Comparison of ENCODE assay signal across 14 mouse cellular contexts in genomic region chr16:90747143-90747542, GRCm38 (mm10). TPM values are rescaled to one million over a fixed set of nuclear protein-coding genes. Genes with fewer than 3 reads are reported as not detected.
DNase-seq lines count a peak whose midpoint lies in the region; ATAC-seq and TF ChIP-seq lines count a peak whose summit lies in the region.
"Had no signal": no experiment of that assay in that cellular context is flagged by ENCODE, and none has a peak within 500 bp of the region (broad histone marks: within the 10 kb centered on the region; RNA-seq: fewer than 3 reads in every experiment).

No protein-coding gene starts in this region.

- H3K36me3 ChIP-seq in heart, embryonic 15.5 days, result peaks cover 17% of the 10 kb centered on the region; the same call in 1 of the 2 replicates
- H3K36me3 ChIP-seq in liver, postnatal 0 days (replicated peaks; ENCODE audit: insufficient read depth, low read length), result peaks cover 8% of the 10 kb centered on the region; the same call in 1 of the 2 replicates

- no peak overlapping the region for H3K9ac ChIP-seq in heart, embryonic 15.5 days
- H3K9ac ChIP-seq in liver, postnatal 0 days (replicated peaks), result no peak overlapping the region
- H3K9ac ChIP-seq: embryonic facial prominence, embryonic 15.5 days; kidney, embryonic 15.5 days; neural tube, embryonic 13.5 days had no signal

- peak; percentile 60 for ATAC-seq in heart, embryonic 15.5 days (replicated peaks; ENCODE audit: insufficient number of reproducible peaks, insufficient read depth, low FRiP score, low read depth)
- 0 out of 2 replicates have a peak, but pooled peaks have one; percentile 8 for ATAC-seq in liver, postnatal 0 days
- ATAC-seq: CD4-positive, CD25-positive, alpha-beta regulatory T cell, adult 4 months had no signal

- H3K27ac ChIP-seq in heart, embryonic 15.5 days, result peak overlapping the region; percentile 50
- no peak overlapping the region for H3K27ac ChIP-seq in liver, postnatal 0 days (ENCODE audit: low read depth)
- H3K27ac ChIP-seq: embryonic facial prominence, embryonic 15.5 days; kidney, embryonic 15.5 days; macrophage; neural tube, embryonic 13.5 days had no signal

- H3K4me3 ChIP-seq in heart, embryonic 15.5 days, result no peak overlapping the region
- no peak overlapping the region for H3K4me3 ChIP-seq in liver, postnatal 0 days (ENCODE audit: low read depth, low read length)
- H3K4me3 ChIP-seq: embryonic facial prominence, embryonic 15.5 days; kidney, embryonic 15.5 days; neural tube, embryonic 13.5 days had no signal

- peaks cover 31% of the 10 kb centered on the region for H3K4me1 ChIP-seq in heart, embryonic 15.5 days (replicated peaks)
- H3K4me1 ChIP-seq in liver, postnatal 0 days (ENCODE audit: insufficient read depth), result peaks cover 7% of the 10 kb centered on the region; the same call in 1 of the 2 replicates
- H3K4me1 ChIP-seq: embryonic facial prominence, embryonic 15.5 days had no signal

- WGBS in heart, embryonic 15.5 days, result 61% methylated on average over 6 of the region's 6 CpGs
- WGBS in liver, postnatal 0 days (ENCODE audit: insufficient replicate concordance), result 55% methylated on average over 6 of the region's 6 CpGs

- no peaks in the 10 kb centered on the region for H3K9me3 ChIP-seq in heart, embryonic 15.5 days (replicated peaks)
- no peaks in the 10 kb centered on the region for H3K9me3 ChIP-seq in liver, postnatal 0 days (ENCODE audit: low read length)
- H3K9me3 ChIP-seq: embryonic facial prominence, embryonic 15.5 days; kidney, embryonic 15.5 days; neural tube, embryonic 13.5 days had no signal

- peak; percentile 9 for DNase-seq in kidney, postnatal 14 days
- DNase-seq in kidney, postnatal 25 days, result no peak
- peak; percentile 61 for DNase-seq in brain, adult 2 months (ENCODE audit: low read depth, low spot score)
- no peak for DNase-seq in liver, postnatal 0 days
- no peak for DNase-seq in gastrocnemius, adult 8-10 months (ENCODE audit: low spot score in 2 of 2)
- DNase-seq in embryo, embryonic 11 days, result no peak
- DNase-seq in thymus, postnatal 36 days, result no peak
- DNase-seq: cerebellum, adult 11-12 months had no signal

- no peak overlapping the region for H3K4me2 ChIP-seq in heart, embryonic 15.5 days
- H3K4me2 ChIP-seq in liver, postnatal 0 days (ENCODE audit: low read depth, low read length), result no peak overlapping the region
- H3K4me2 ChIP-seq: embryonic facial prominence, embryonic 15.5 days; kidney, embryonic 15.5 days; neural tube, embryonic 13.5 days had no signal

- TF ChIP-seq CTCF in liver, postnatal 0 days (IDR thresholded peaks at IDR 0.05; ENCODE audit: low read depth), result no peak

- H3K27me3 ChIP-seq in heart, embryonic 15.5 days, result no peaks in the 10 kb centered on the region
- no peaks in the 10 kb centered on the region for H3K27me3 ChIP-seq in liver, postnatal 0 days (ENCODE audit: insufficient read depth, low read length)
- H3K27me3 ChIP-seq: embryonic facial prominence, embryonic 15.5 days; kidney, embryonic 15.5 days had no signal

- TF ChIP-seq EP300 in liver, postnatal 0 days (IDR thresholded peaks at IDR 0.05; ENCODE audit: low read depth), result no peak

RNA-seq across cellular contexts. Expression of gene Mrap, which starts 9.1 kb away (rescaled TPM):
- 31.7 and 32.2 TPM in 2 replicates for polyA plus RNA-seq in heart, embryonic 15.5 days (2015; fragmentation: Nextera tagmentation; extraction: Ambion mirVana)
- 45.3 and 53.4 TPM in 2 replicates for polyA plus RNA-seq in liver, postnatal 0 days (2015; fragmentation: Nextera tagmentation; extraction: Ambion mirVana)
- 1 to 10 TPM in 2 of 4 experiments, under 1 TPM in 1, not detected in 1; 0.31 to 3.3 (median 1.2) TPM for total RNA-seq in gastrocnemius, adult 8-10 months (2022)
- polyA plus RNA-seq: CD4-positive, CD25-positive, alpha-beta regulatory T cell, adult 4 months; neural tube, embryonic 13.5 days had no signal

RNA-seq across cellular contexts. Expression of gene Mis18a, which starts 19.9 kb away (rescaled TPM):
- 31.2 and 32.8 TPM in 2 replicates for polyA plus RNA-seq in heart, embryonic 15.5 days (2015; fragmentation: Nextera tagmentation; extraction: Ambion mirVana)
- polyA plus RNA-seq in liver, postnatal 0 days (2015; fragmentation: Nextera tagmentation; extraction: Ambion mirVana), result 25.7 and 26.1 TPM in 2 replicates
- total RNA-seq in gastrocnemius, adult 8-10 months (2022), result 1 to 10 TPM in 1 of 4 experiments, under 1 TPM in 3; 0.59 to 1.2 (median 0.74) TPM

Comparison
In these comparisons a context has a peak if more than half of its experiments do, and no peak if none do; other contexts are left out.
1. DNase-seq: peak in kidney, postnatal 14 days (single experiment) and brain, adult 2 months (single experiment); none in kidney, postnatal 25 days (0 of 2), liver, postnatal 0 days (single experiment), gastrocnemius, adult 8-10 months (0 of 2), embryo, embryonic 11 days (single experiment) and thymus, postnatal 36 days (0 of 2).